ENCODE assay signal across 39 mouse cellular contexts in the genomic region with DNA sequence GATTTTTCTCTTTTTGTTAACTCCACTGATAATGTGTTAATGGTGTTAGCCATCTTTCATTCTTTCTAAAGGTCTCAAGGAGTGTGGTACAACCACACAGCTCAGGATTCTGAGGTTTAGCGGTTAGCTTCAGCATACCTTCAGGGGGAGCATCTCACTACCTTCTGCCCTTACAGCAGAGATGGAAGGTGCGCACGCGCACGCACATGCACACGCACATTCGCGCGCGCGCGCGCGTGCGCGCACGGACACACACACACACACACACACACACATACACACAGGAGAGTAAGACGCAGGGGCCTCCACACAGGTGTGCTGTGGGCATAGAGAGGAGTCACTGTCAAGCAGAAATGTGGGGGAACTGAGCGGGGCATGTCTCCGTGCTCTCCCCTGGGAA. TPM values are rescaled to one million over a fixed set of nuclear protein-coding genes. Genes with fewer than 3 reads are reported as not detected.
"Had no signal": no experiment of that assay in that cellular context is flagged by ENCODE, and none has a peak within 500 bp of the region (broad histone marks: within the 10 kb centered on the region; RNA-seq: fewer than 3 reads in every experiment).

No protein-coding gene starts in this region.

- ATAC-seq: hindbrain, postnatal 0 days; intestine, embryonic 16.5 days; liver, postnatal 0 days had no signal

- H3K9ac ChIP-seq: heart, embryonic 13.5 days; heart, embryonic 15.5 days; hindbrain, embryonic 13.5 days; hindbrain, embryonic 15.5 days; limb, embryonic 12.5 days; liver, embryonic 13.5 days; liver, embryonic 15.5 days; liver, postnatal 0 days had no signal

- H3K9me3 ChIP-seq: heart, embryonic 10.5 days; heart, embryonic 13.5 days; heart, embryonic 15.5 days; hindbrain, embryonic 13.5 days; hindbrain, embryonic 15.5 days; limb, embryonic 10.5 days; limb, embryonic 12.5 days; liver, embryonic 13.5 days; liver, embryonic 15.5 days had no signal

- H3K4me3 ChIP-seq: heart, embryonic 10.5 days; heart, embryonic 13.5 days; heart, embryonic 15.5 days; hindbrain, embryonic 13.5 days; hindbrain, embryonic 15.5 days; layer of hippocampus, adult 2 months; limb, embryonic 10.5 days; limb, embryonic 12.5 days; liver, embryonic 13.5 days; liver, embryonic 15.5 days had no signal

- H3K4me1 ChIP-seq: heart, embryonic 10.5 days; heart, embryonic 15.5 days; hindbrain, embryonic 13.5 days; hindbrain, embryonic 15.5 days; liver, embryonic 13.5 days; liver, embryonic 15.5 days had no signal

- DNase-seq: gastrocnemius, postnatal 14 days; gastrocnemius, postnatal 36 days; heart, adult 18-20 months; heart, postnatal 14 days; heart, postnatal 36 days; kidney, adult 11 months; kidney, adult 2 months; kidney, adult 9 months; kidney, postnatal 10 days; kidney, postnatal 25 days; kidney, postnatal 4 days; layer of hippocampus, postnatal 36 days; liver; liver, embryonic 13.5 days; liver, postnatal 0 days had no signal

- H3K4me2 ChIP-seq: heart, embryonic 13.5 days; heart, embryonic 15.5 days; hindbrain, embryonic 13.5 days; hindbrain, embryonic 15.5 days; limb, embryonic 12.5 days; liver, embryonic 11.5 days; liver, embryonic 13.5 days; liver, embryonic 15.5 days had no signal

- H3K27ac ChIP-seq: heart, embryonic 10.5 days; heart, embryonic 13.5 days; heart, embryonic 15.5 days; hindbrain, embryonic 13.5 days; hindbrain, embryonic 15.5 days; hindbrain, postnatal 0 days; layer of hippocampus, adult 2 months; limb, embryonic 10.5 days; limb, embryonic 12.5 days; liver, embryonic 13.5 days; liver, embryonic 15.5 days had no signal

- H3K36me3 ChIP-seq: heart, embryonic 10.5 days; heart, embryonic 13.5 days; heart, embryonic 15.5 days; hindbrain, embryonic 13.5 days; hindbrain, embryonic 15.5 days; limb, embryonic 10.5 days; limb, embryonic 12.5 days; liver, embryonic 13.5 days; liver, embryonic 15.5 days had no signal

- H3K27me3 ChIP-seq: heart, embryonic 13.5 days; heart, embryonic 15.5 days; hindbrain, embryonic 13.5 days; hindbrain, embryonic 15.5 days; limb, embryonic 12.5 days; liver, embryonic 13.5 days; liver, embryonic 15.5 days had no signal

RNA-seq across cellular contexts. Expression of gene Dmrt1, which starts 20.3 kb away (rescaled TPM):
- total RNA-seq: gastrocnemius, adult 8-10 months; gastrocnemius, postnatal 14 days; gastrocnemius, postnatal 36 days; heart, adult 18-20 months; heart, adult 8-10 months; heart, postnatal 14 days; heart, postnatal 36 days; hematopoietic stem cell, adult 5-6 weeks; hindbrain, postnatal 0 days; layer of hippocampus, adult 2 months; layer of hippocampus, postnatal 10 days; layer of hippocampus, postnatal 36 days; left cerebral cortex, adult 18-20 months; left cerebral cortex, adult 8-10 months; left cerebral cortex, postnatal 14 days; left cerebral cortex, postnatal 36 days had no signal
- polyA plus RNA-seq: gonadal fat pad, adult 2 months; heart, embryonic 10.5 days; heart, embryonic 15.5 days; heart, postnatal 0 days; hindbrain, embryonic 13.5 days; hindbrain, embryonic 15.5 days; hindbrain, postnatal 0 days; intestine, embryonic 14.5 days; intestine, embryonic 16.5 days; kidney, adult 2 months; kidney, embryonic 16.5 days; liver, embryonic 11.5 days; liver, embryonic 13.5 days; liver, embryonic 15.5 days; liver, postnatal 0 days had no signal
